In the genomic region with DNA sequence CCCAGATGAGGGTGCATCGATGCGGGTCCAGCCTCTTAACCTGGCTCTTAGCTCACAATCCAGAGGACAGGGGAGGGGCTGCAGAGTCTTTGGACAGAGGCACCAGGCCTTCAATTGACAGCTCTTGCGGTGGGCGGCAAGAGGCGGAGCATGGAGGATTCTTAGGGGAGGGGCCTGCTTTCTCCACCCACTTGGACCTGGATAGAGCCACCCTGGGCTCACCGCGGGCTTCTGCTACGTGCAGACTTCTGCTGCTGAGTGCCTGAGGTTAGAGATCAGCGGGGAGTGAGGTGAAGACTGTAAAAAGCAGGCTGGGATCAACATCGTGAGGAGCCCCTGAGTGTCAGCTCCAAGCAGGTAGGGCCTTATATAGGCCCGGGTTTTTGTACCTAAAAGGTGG, we compare ENCODE assay signal across 11 mouse cellular contexts. TPM values are rescaled to one million over a fixed set of nuclear protein-coding genes. Genes with fewer than 3 reads are reported as not detected.
A peak's percentile ranks its signal among the peaks of the same experiment; 100 is the strongest.
DNase-seq lines count a peak whose midpoint lies in the region; ATAC-seq lines count a peak whose summit lies in the region.
"Had no signal": no experiment of that assay in that cellular context is flagged by ENCODE, and none has a peak within 500 bp of the region (broad histone marks: within the 10 kb centered on the region; RNA-seq: fewer than 3 reads in every experiment).

TSS of gene Tmem269 (minus strand) at position 49 of the 400 bp plus-strand sequence.

- no peaks in the 10 kb centered on the region for H3K9me3 ChIP-seq in kidney, embryonic 16.5 days (ENCODE audit: low read length)
- no peaks in the 10 kb centered on the region for H3K9me3 ChIP-seq in liver, embryonic 11.5 days (ENCODE audit: control insufficient read depth, low read length)
- H3K9me3 ChIP-seq: embryonic facial prominence, embryonic 15.5 days had no signal

- no peak for DNase-seq in kidney, adult 8-10 months
- peak; percentile 47 for DNase-seq in ES-CJ7 (ENCODE audit: low read depth, low spot score)
- DNase-seq in embryo, embryonic 10 days (ENCODE audit: low spot score), result peak; percentile 37
- no peak for DNase-seq in liver, embryonic 11.5 days (ENCODE audit: low spot score)
- DNase-seq in adrenal gland, postnatal 10 days, result no peak
- no peak for DNase-seq in spleen, postnatal 36 days (ENCODE audit: low spot score in 2 of 2)
- DNase-seq: right cerebral cortex, postnatal 25 days had no signal

- peak; percentile 61 for ATAC-seq in kidney, embryonic 16.5 days (ENCODE audit: low FRiP score, low TSS enrichment)
- ATAC-seq in liver, embryonic 11.5 days (replicated peaks; ENCODE audit: low FRiP score), result peak; percentile 61; the same call in 1 of the 2 replicates
- ATAC-seq: lung, postnatal 0 days had no signal

- H3K27ac ChIP-seq in kidney, embryonic 16.5 days (ENCODE audit: low read length), result no peak within 1 kb of the TSS
- H3K27ac ChIP-seq in liver, embryonic 11.5 days (ENCODE audit: low read depth, low read length), result no peak within 1 kb of the TSS
- H3K27ac ChIP-seq: embryonic facial prominence, embryonic 15.5 days had no signal

- peaks cover 15% of the 10 kb centered on the region for H3K4me1 ChIP-seq in kidney, embryonic 16.5 days (ENCODE audit: insufficient read depth, low read length)
- H3K4me1 ChIP-seq in liver, embryonic 11.5 days (replicated peaks; ENCODE audit: control insufficient read depth, insufficient read depth, low read length), result no peaks in the 10 kb centered on the region; the same call in 1 of the 2 replicates

- no peak within 1 kb of the TSS for H3K4me2 ChIP-seq in kidney, embryonic 16.5 days (replicated peaks; ENCODE audit: low read depth, low read length)
- H3K4me2 ChIP-seq in liver, embryonic 11.5 days, result no peak within 1 kb of the TSS
- H3K4me2 ChIP-seq: embryonic facial prominence, embryonic 15.5 days had no signal

- 11% methylated on average over 11 of the region's 11 CpGs for WGBS in kidney, embryonic 16.5 days
- WGBS in liver, embryonic 11.5 days, result 16% methylated on average over 11 of the region's 11 CpGs

- no peaks in the 10 kb centered on the region for H3K27me3 ChIP-seq in kidney, embryonic 16.5 days (ENCODE audit: insufficient read depth, low read length)
- H3K27me3 ChIP-seq in liver, embryonic 11.5 days (replicated peaks; ENCODE audit: control insufficient read depth, insufficient read depth, low read length), result peaks cover 5% of the 10 kb centered on the region; the same call in 1 of the 2 replicates
- H3K27me3 ChIP-seq: embryonic facial prominence, embryonic 15.5 days had no signal

- H3K9ac ChIP-seq in kidney, embryonic 16.5 days (replicated peaks; ENCODE audit: low read length), result no peak within 1 kb of the TSS
- H3K9ac ChIP-seq in liver, embryonic 11.5 days (ENCODE audit: low read depth, low read length), result no peak within 1 kb of the TSS
- H3K9ac ChIP-seq: embryonic facial prominence, embryonic 15.5 days had no signal

- H3K36me3 ChIP-seq in kidney, embryonic 16.5 days (ENCODE audit: insufficient read depth, low read length), result no peaks in the 10 kb centered on the region
- H3K36me3 ChIP-seq in liver, embryonic 11.5 days (ENCODE audit: control insufficient read depth, insufficient read depth, low read length), result no peaks in the 10 kb centered on the region

- no peak within 1 kb of the TSS for H3K4me3 ChIP-seq in kidney, embryonic 16.5 days (ENCODE audit: low read length)
- H3K4me3 ChIP-seq in liver, embryonic 11.5 days (ENCODE audit: low read depth, low read length), result no peak within 1 kb of the TSS
- H3K4me3 ChIP-seq: embryonic facial prominence, embryonic 15.5 days had no signal

RNA-seq across cellular contexts. Expression of gene Tmem269, which starts in this region (rescaled TPM):
- not detected in 2 replicates for polyA plus RNA-seq in kidney, embryonic 16.5 days (2015; fragmentation: Nextera tagmentation; extraction: Ambion mirVana)
- not detected in 2 replicates for polyA plus RNA-seq in liver, embryonic 11.5 days (2014; fragmentation: Nextera tagmentation; extraction: Ambion mirVana)
- total RNA-seq in adrenal gland, postnatal 10 days (2021), result under 1 TPM; 0.27 to 0.39 TPM
- total RNA-seq: layer of hippocampus, postnatal 10 days had no signal

Comparison
In these comparisons a context has a peak if more than half of its experiments do, and no peak if none do; other contexts are left out.
1. Peak in ATAC-seq in kidney, embryonic 16.5 days; RNA of the gene not detected or under 1 TPM.
2. Peak in ATAC-seq in liver, embryonic 11.5 days; RNA of the gene not detected or under 1 TPM.
3. DNase-seq: peak in ES-CJ7 (single experiment) and embryo, embryonic 10 days (single experiment); none in kidney, adult 8-10 months (0 of 2), liver, embryonic 11.5 days (single experiment), adrenal gland, postnatal 10 days (single experiment) and spleen, postnatal 36 days (0 of 2).